Comparison of ENCODE assay signal across 22 mouse cellular contexts in the genomic region with DNA sequence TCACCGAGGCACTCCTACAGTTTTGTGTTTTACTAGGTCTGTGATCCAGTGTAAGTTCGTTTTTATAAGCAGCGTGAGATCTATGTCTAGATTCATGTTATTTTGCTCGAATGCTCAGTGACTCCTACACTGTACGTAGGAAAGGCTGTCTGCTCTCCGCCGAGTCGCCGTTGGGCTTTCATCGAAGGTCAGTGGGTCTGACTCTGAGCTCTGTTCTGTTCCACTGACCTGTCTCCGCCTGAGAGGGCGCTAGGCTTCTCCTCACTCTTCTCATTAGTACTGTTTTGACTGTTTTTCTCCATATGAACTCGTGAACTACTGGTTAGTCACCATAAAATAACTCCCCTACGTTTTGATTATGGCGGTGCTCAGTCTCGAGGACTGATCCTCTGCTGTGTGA. TPM values are rescaled to one million over a fixed set of nuclear protein-coding genes. Genes with fewer than 3 reads are reported as not detected.
DNase-seq lines count a peak whose midpoint lies in the region; ATAC-seq and TF ChIP-seq lines count a peak whose summit lies in the region.
"Had no signal": no experiment of that assay in that cellular context is flagged by ENCODE, and none has a peak within 500 bp of the region (broad histone marks: within the 10 kb centered on the region; RNA-seq: fewer than 3 reads in every experiment).

No protein-coding gene starts in this region.

- no peak overlapping the region for H3K4me2 ChIP-seq in forebrain, embryonic 11.5 days (ENCODE audit: low read depth, low read length, severe bottlenecking)
- no peak overlapping the region for H3K4me2 ChIP-seq in forebrain, embryonic 13.5 days
- H3K4me2 ChIP-seq in kidney, embryonic 16.5 days (replicated peaks; ENCODE audit: low read depth, low read length) = no peak overlapping the region
- H3K4me2 ChIP-seq: embryonic facial prominence, embryonic 15.5 days; heart, embryonic 11.5 days; heart, embryonic 15.5 days; hindbrain, embryonic 14.5 days had no signal

- WGBS in forebrain, embryonic 11.5 days = 88% methylated on average over 16 of the region's 16 CpGs
- WGBS in forebrain, embryonic 13.5 days = 88% methylated on average over 16 of the region's 16 CpGs
- WGBS in kidney, embryonic 16.5 days = 72% methylated on average over 16 of the region's 16 CpGs

- H3K27ac ChIP-seq in forebrain, embryonic 11.5 days (ENCODE audit: low read depth, low read length) = no peak overlapping the region
- H3K27ac ChIP-seq in forebrain, embryonic 13.5 days = no peak overlapping the region
- H3K27ac ChIP-seq in kidney, embryonic 16.5 days (ENCODE audit: low read length) = no peak overlapping the region
- H3K27ac ChIP-seq in ES-Bruce4 (ENCODE audit: insufficient read depth, low read length) = no peak overlapping the region
- H3K27ac ChIP-seq: embryonic facial prominence, embryonic 15.5 days; forebrain, embryonic 10.5 days; heart, adult 2 months; heart, embryonic 15.5 days; hindbrain, embryonic 10.5 days; hindbrain, embryonic 14.5 days had no signal

- no peak overlapping the region for H3K4me3 ChIP-seq in forebrain, embryonic 11.5 days (ENCODE audit: low read depth, low read length)
- no peak overlapping the region for H3K4me3 ChIP-seq in forebrain, embryonic 13.5 days
- H3K4me3 ChIP-seq in kidney, embryonic 16.5 days (ENCODE audit: low read length) = no peak overlapping the region
- H3K4me3 ChIP-seq in ES-Bruce4 (ENCODE audit: low read depth, low read length) = no peak overlapping the region
- H3K4me3 ChIP-seq: embryonic facial prominence, embryonic 15.5 days; erythroblast, embryonic 14.5 days; forebrain, embryonic 10.5 days; heart, adult 2 months; heart, embryonic 15.5 days; hindbrain, embryonic 10.5 days had no signal

- no peaks in the 10 kb centered on the region; the same call in 1 of the 2 replicates for H3K9me3 ChIP-seq in forebrain, embryonic 11.5 days (ENCODE audit: control insufficient read depth, low read length)
- H3K9me3 ChIP-seq in forebrain, embryonic 13.5 days (replicated peaks) = no peaks in the 10 kb centered on the region
- 0 out of 2 replicates have a peak, but pooled peaks cover 2% of the 10 kb centered on the region for H3K9me3 ChIP-seq in kidney, embryonic 16.5 days (ENCODE audit: low read length)
- no peaks in the 10 kb centered on the region for H3K9me3 ChIP-seq in ES-Bruce4 (replicated peaks; ENCODE audit: control insufficient read depth, insufficient read depth, low read length, poor library complexity, severe bottlenecking)
- H3K9me3 ChIP-seq: embryonic facial prominence, embryonic 15.5 days; forebrain, embryonic 10.5 days; heart, embryonic 15.5 days had no signal

- H3K4me1 ChIP-seq in forebrain, embryonic 11.5 days (replicated peaks; ENCODE audit: control insufficient read depth, insufficient read depth, low read length) = no peaks in the 10 kb centered on the region
- H3K4me1 ChIP-seq in forebrain, embryonic 13.5 days = no peaks in the 10 kb centered on the region
- no peaks in the 10 kb centered on the region for H3K4me1 ChIP-seq in kidney, embryonic 16.5 days (ENCODE audit: insufficient read depth, low read length)
- no peaks in the 10 kb centered on the region for H3K4me1 ChIP-seq in ES-Bruce4 (ENCODE audit: control insufficient read depth, insufficient read depth, low read length)
- H3K4me1 ChIP-seq: embryonic facial prominence, embryonic 15.5 days; forebrain, embryonic 10.5 days; heart, embryonic 15.5 days; hindbrain, embryonic 10.5 days had no signal

- H3K36me3 ChIP-seq in forebrain, embryonic 11.5 days (ENCODE audit: control insufficient read depth, insufficient read depth, low read length) = peaks cover 5% of the 10 kb centered on the region; the same call in 1 of the 2 replicates
- H3K36me3 ChIP-seq in forebrain, embryonic 13.5 days (ENCODE audit: poor library complexity, severe bottlenecking) = peaks cover 29% of the 10 kb centered on the region
- H3K36me3 ChIP-seq in kidney, embryonic 16.5 days (ENCODE audit: insufficient read depth, low read length) = peaks cover 35% of the 10 kb centered on the region
- H3K36me3 ChIP-seq in ES-Bruce4 (ENCODE audit: control insufficient read depth, insufficient read depth, low read length, poor library complexity, severe bottlenecking) = no peaks in the 10 kb centered on the region

- no peak overlapping the region for H3K9ac ChIP-seq in forebrain, embryonic 11.5 days (ENCODE audit: low read length)
- H3K9ac ChIP-seq in forebrain, embryonic 13.5 days = no peak overlapping the region
- no peak overlapping the region for H3K9ac ChIP-seq in kidney, embryonic 16.5 days (replicated peaks; ENCODE audit: low read length)
- no peak overlapping the region for H3K9ac ChIP-seq in ES-Bruce4 (ENCODE audit: low read depth, poor library complexity, severe bottlenecking)
- H3K9ac ChIP-seq: embryonic facial prominence, embryonic 15.5 days; heart, embryonic 15.5 days; hindbrain, embryonic 14.5 days had no signal

- no peak for TF ChIP-seq POLR2A in ES-Bruce4 (IDR thresholded peaks at IDR 0.05; ENCODE audit: insufficient read depth, low read length)

- H3K27me3 ChIP-seq in forebrain, embryonic 11.5 days (ENCODE audit: control insufficient read depth, insufficient read depth, low read length) = no peaks in the 10 kb centered on the region
- H3K27me3 ChIP-seq in forebrain, embryonic 13.5 days = no peaks in the 10 kb centered on the region
- no peaks in the 10 kb centered on the region for H3K27me3 ChIP-seq in kidney, embryonic 16.5 days (ENCODE audit: insufficient read depth, low read length)
- H3K27me3 ChIP-seq in ES-Bruce4 (ENCODE audit: control insufficient read depth, insufficient read depth, low read length, poor library complexity, severe bottlenecking) = no peaks in the 10 kb centered on the region
- H3K27me3 ChIP-seq: CH12.LX; embryonic facial prominence, embryonic 15.5 days; heart, embryonic 15.5 days had no signal

- TF ChIP-seq EP300 in ES-Bruce4 (IDR thresholded peaks at IDR 0.05; ENCODE audit: insufficient read depth, low read depth, low read length) = no peak

- ATAC-seq in forebrain, embryonic 11.5 days (replicated peaks; ENCODE audit: low FRiP score) = no peak
- ATAC-seq in forebrain, embryonic 13.5 days = no peak
- no peak for ATAC-seq in kidney, embryonic 16.5 days (ENCODE audit: low FRiP score, low TSS enrichment)
- ATAC-seq: forebrain, embryonic 16.5 days had no signal

- DNase-seq in forebrain, embryonic 11.5 days (ENCODE audit: low spot score) = peak; percentile 37
- peak; percentile 24 to 42 for DNase-seq in kidney, postnatal 4 days
- no peak for DNase-seq in layer of hippocampus, postnatal 10 days (ENCODE audit: low spot score in 2 of 2)
- DNase-seq: adrenal gland, adult 2 months; cerebellum, adult 11 months; cerebellum, adult 8-10 months; cerebellum, postnatal 14 days; embryo, embryonic 11 days; gastrocnemius, postnatal 10 days; heart, adult 2 months had no signal

- peak; percentile 34 for TF ChIP-seq CTCF in ES-Bruce4 (IDR thresholded peaks at IDR 0.05; ENCODE audit: low read depth, low read length)

RNA-seq across cellular contexts. Expression of a gene that starts 35.8 kb away (rescaled TPM):
- 34.4 and 37.9 TPM in 2 replicates for polyA plus RNA-seq in forebrain, embryonic 11.5 days (2014; fragmentation: Nextera tagmentation; extraction: Ambion mirVana)
- 18.7 and 21.5 TPM in 2 replicates for polyA plus RNA-seq in forebrain, embryonic 13.5 days (2015; fragmentation: Nextera tagmentation; extraction: Ambion mirVana)
- polyA plus RNA-seq in kidney, embryonic 16.5 days (2015; fragmentation: Nextera tagmentation; extraction: Ambion mirVana) = 30.4 and 32.6 TPM in 2 replicates
- polyA plus RNA-seq in ES-Bruce4 (2011; ENCODE audit: insufficient read depth, insufficient read length, low read depth, missing spikeins) = 31.7 and 42.0 TPM in 2 replicates
- total RNA-seq in layer of hippocampus, postnatal 10 days (2021) = 10 to 100 TPM; 10.0 to 10.7 TPM
- polyA plus RNA-seq: erythroblast, embryonic 14.5 days had no signal

RNA-seq across cellular contexts. Expression of a gene that starts 37.9 kb away (rescaled TPM):
- polyA plus RNA-seq in forebrain, embryonic 11.5 days (2014; fragmentation: Nextera tagmentation; extraction: Ambion mirVana) = 25.2 and 26.5 TPM in 2 replicates
- 28.1 and 31.1 TPM in 2 replicates for polyA plus RNA-seq in forebrain, embryonic 13.5 days (2015; fragmentation: Nextera tagmentation; extraction: Ambion mirVana)
- polyA plus RNA-seq in kidney, embryonic 16.5 days (2015; fragmentation: Nextera tagmentation; extraction: Ambion mirVana) = 14.4 and 15.1 TPM in 2 replicates
- 28.4 and 34.5 TPM in 2 replicates for polyA plus RNA-seq in ES-Bruce4 (2011; ENCODE audit: insufficient read depth, insufficient read length, low read depth, missing spikeins)
- 10 to 100 TPM; 32.2 to 33.4 TPM for total RNA-seq in layer of hippocampus, postnatal 10 days (2021)

Comparison
In these comparisons a context has a peak if more than half of its experiments do, and no peak if none do; other contexts are left out.
1. DNase-seq: peak in forebrain, embryonic 11.5 days (single experiment) and kidney, postnatal 4 days (2 of 2); none in layer of hippocampus, postnatal 10 days (0 of 2).